Mouse (Mus musculus) bone marrow, adult 2 months (tissue): ENCODE data around the gene Dirc2. TPM values are rescaled to one million over a fixed set of nuclear protein-coding genes. Genes with fewer than 3 reads are reported as not detected.

Experiments
- H3K27ac ChIP-seq: fragments of 200-500 bp; 2 replicates; pipeline ENCODE4 v1.5.1; 2012; ENCODE audit warnings: low read depth, mild to moderate bottlenecking, control low read depth, inconsistent platforms, low read length; ENCODE audit not compliant: control insufficient read depth, poor library complexity, insufficient read depth
- H3K4me1 ChIP-seq: fragments of 200-500 bp; 2 replicates; pipeline ENCODE4 v1.6.1; 2011; ENCODE audit warnings: low read length; ENCODE audit not compliant: control insufficient read depth, insufficient read depth
- H3K4me3 ChIP-seq: fragments of 200-500 bp; replicated peaks from 2 replicates; pipeline ENCODE3; 2011; ENCODE audit warnings: mild to moderate bottlenecking, low read depth, low read length, control low read depth; ENCODE audit not compliant: control insufficient read depth
- CTCF ChIP-seq: fragments of 200-500 bp; IDR thresholded peaks from 2 replicates; pipeline ENCODE4 v1.5.1; 2011; ENCODE audit warnings: low read length, control low read depth; ENCODE audit not compliant: control insufficient read depth, insufficient read depth
- POLR2A ChIP-seq: fragments of 200-500 bp; IDR thresholded peaks from 2 replicates; pipeline ENCODE4 v1.6.1; 2011; ENCODE audit warnings: low read depth, mild to moderate bottlenecking, control low read depth, low read length, borderline replicate concordance; ENCODE audit not compliant: control insufficient read depth
- WGBS: fragments of 180-500 bp; shearing (Covaris S2); methylation state at CpG from one replicate; pipeline ENCODE4 v1.1.7; 2018; 5-methylcytosine and 5-hydroxymethylcytosine counted together
- polyA plus RNA-seq: library from polyadenylated mRNA; stranded (reverse); fragments of >200 nt; gene quantifications from 2 replicates; pipeline ENCODE4 v1.2.4, GENCODE M21; 2011; ENCODE audit warnings: low replicate concordance; ENCODE audit not compliant: missing spikeins, insufficient read depth, insufficient read length

Dirc2 gene
- polyA plus RNA-seq, 1 experiment: 14.0 TPM

- no peak for TF ChIP-seq POLR2A
- TF ChIP-seq CTCF: no peak
- no peaks in the 10 kb centered on the region for H3K4me1 ChIP-seq
- H3K27ac ChIP-seq: no peak overlapping the region
- 56% methylated on average over 6 of the region's 6 CpGs for WGBS
- no peak overlapping the region for H3K4me3 ChIP-seq
Measured at GRCm38 (mm10) chr16:35652206-35652605, 117.0 kb downstream of the Dirc2 start.

- Histone ChIP-seq H3K4me1 (no peaks in the 10 kb centered on the region), H3K4me3 (no peak overlapping the region), H3K27ac (no peak overlapping the region)
- no peak for TF ChIP-seq CTCF
- TF ChIP-seq POLR2A: no peak
- WGBS: 65% methylated on average over 4 of the region's 4 CpGs
Measured at GRCm38 (mm10) chr16:35648862-35649261, 120.3 kb downstream of the Dirc2 start.

Other genes starting within 250 kb of the Dirc2 start
- gene Sema5b, start 228.2 kb downstream of the Dirc2 start, polyA plus RNA-seq: not detected in 2 replicates
- 15.1 and 20.2 TPM in 2 replicates for gene Hspbap1, start 1.0 kb upstream of the Dirc2 start, polyA plus RNA-seq
- gene Parp14, start 102.2 kb upstream of the Dirc2 start, polyA plus RNA-seq: 8.5 and 17.2 TPM in 2 replicates
- gene Parp9, start 169.1 kb upstream of the Dirc2 start, polyA plus RNA-seq: 18.7 and 19.6 TPM in 2 replicates
- 5.5 and 9.2 TPM in 2 replicates for gene Dtx3l, start 169.8 kb upstream of the Dirc2 start, polyA plus RNA-seq
- gene Kpna1, start 209.4 kb upstream of the Dirc2 start, polyA plus RNA-seq: 26.7 and 48.3 TPM in 2 replicates